Mouse (Mus musculus) brain, embryonic 14.5 days (tissue): ENCODE results near the gene Dip2c. TPM values are rescaled to one million over a fixed set of nuclear protein-coding genes. Genes with fewer than 3 reads are reported as not detected.

Experiments
- DNase-seq: peaks from one replicate; pipeline ENCODE4 v3.0.0-alpha.2; 2011; ENCODE audit warnings: low read depth
- CTCF ChIP-seq: fragments of 200-500 bp; IDR thresholded peaks from 2 replicates; pipeline ENCODE4 v1.5.1; 2012; ENCODE audit warnings: inconsistent platforms, mild to moderate bottlenecking, moderate library complexity, borderline replicate concordance; ENCODE audit not compliant: insufficient read depth, insufficient read length; ENCODE audit errors: extremely low read depth
- POLR2A ChIP-seq: fragments of 200-500 bp; IDR thresholded peaks from 2 replicates; pipeline ENCODE4 v1.6.1; 2012; ENCODE audit warnings: mild to moderate bottlenecking, inconsistent platforms, borderline replicate concordance; ENCODE audit not compliant: poor library complexity, insufficient read depth, insufficient read length, severe bottlenecking; ENCODE audit errors: extremely low read depth
- polyA plus RNA-seq: library from polyadenylated mRNA; depleted of rRNA; stranded (reverse); fragments of >200 nt; gene quantifications from 2 replicates; pipeline ENCODE4 v1.2.3, GENCODE M21; 2012

Dip2c gene
- polyA plus RNA-seq, 1 experiment: 29.5 TPM

GRCm38 (mm10) chr13:9342696-9343095, 66.4 kb downstream of the Dip2c start:
- no peak for DNase-seq
- TF ChIP-seq POLR2A (no peak), CTCF (no peak)

GRCm38 (mm10) chr13:9347448-9347847, 71.1 kb downstream of the Dip2c start:
- TF ChIP-seq POLR2A (no peak), CTCF (no peak)
- no peak for DNase-seq

DNA sequence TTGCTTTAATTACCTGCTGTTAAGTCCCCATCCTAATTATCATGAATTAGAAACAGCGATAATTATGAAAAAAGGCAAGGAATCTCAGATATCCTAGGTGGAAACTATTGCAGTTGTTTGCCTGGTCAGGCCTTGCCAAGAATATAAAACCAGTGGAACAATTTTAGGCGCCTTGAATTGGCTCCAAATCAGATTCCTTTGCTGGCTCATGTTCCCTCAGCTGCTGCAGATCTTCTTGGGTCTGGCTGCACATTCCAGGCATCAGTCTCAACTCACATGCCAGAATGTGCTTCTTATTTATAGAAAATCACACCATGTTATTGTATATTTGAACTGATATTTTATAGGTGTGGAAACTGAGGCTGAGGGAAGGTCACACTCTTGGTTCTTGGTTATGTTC, 74.3 kb downstream of the Dip2c start:
- TF ChIP-seq CTCF: no peak
- TF ChIP-seq POLR2A: no peak
- peak; percentile 39 for DNase-seq

DNA sequence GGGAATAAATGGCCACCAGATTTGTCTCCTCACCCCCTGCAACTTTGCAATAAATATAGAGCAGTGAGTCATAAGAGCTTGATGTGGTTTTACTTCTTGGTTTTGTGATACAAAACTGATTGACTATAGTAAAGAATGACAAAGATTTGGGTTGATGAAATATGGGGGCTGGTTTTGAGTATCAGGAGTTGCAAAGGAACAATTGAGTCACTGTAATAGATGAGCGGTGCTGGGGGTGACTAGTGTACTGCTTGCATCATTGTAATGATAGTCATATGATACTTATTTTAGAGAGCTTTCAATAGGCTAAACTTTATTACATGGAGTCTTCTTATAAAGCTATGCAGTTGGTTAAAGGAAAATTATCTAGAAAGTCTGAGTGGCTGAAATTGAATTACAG, 77.6 kb downstream of the Dip2c start:
- TF ChIP-seq CTCF: no peak
- TF ChIP-seq POLR2A: no peak
- DNase-seq: no peak

- DNase-seq: peak; percentile 85
- TF ChIP-seq POLR2A (no peak), CTCF (no peak)
These were observed 79.0 kb downstream of the Dip2c start for GRCm38 (mm10) chr13:9355331-9355730.

- peak; percentile 47 for DNase-seq
- TF ChIP-seq CTCF: no peak
- TF ChIP-seq POLR2A: no peak
These were observed 85.1 kb downstream of the Dip2c start for GRCm38 (mm10) chr13:9361457-9361856.

- TF ChIP-seq POLR2A (no peak), CTCF (no peak)
- DNase-seq: no peak
These were observed 95.1 kb downstream of the Dip2c start for GRCm38 (mm10) chr13:9371387-9371786.

DNA sequence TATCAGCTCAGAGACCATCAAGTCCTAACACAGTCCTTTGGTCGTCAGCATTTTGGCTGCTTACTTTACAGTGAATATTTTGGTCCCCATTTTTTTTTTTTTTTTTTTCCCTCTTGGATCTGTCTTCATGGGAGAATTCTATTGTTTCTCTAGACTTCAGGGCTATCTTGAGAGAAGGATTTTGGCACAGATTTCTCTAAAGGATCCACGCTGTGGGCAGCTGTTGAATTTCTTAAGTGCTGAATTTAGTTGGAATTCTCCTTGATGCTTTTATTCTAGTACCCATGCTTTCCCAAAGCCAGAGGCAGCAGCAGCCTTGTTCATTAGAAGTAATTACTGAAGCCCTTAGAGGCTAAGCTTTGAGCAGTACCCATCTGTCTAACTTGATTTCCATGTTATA, 100.8 kb downstream of the Dip2c start:
- no peak for DNase-seq
- TF ChIP-seq CTCF: no peak
- TF ChIP-seq POLR2A: no peak

GRCm38 (mm10) chr13:9380740-9381410, 104.5 kb downstream of the Dip2c start:
- no peak for DNase-seq
- no peak for TF ChIP-seq POLR2A
- TF ChIP-seq CTCF: no peak

- DNase-seq: no peak
These were observed 111.7 kb downstream of the Dip2c start for GRCm38 (mm10) chr13:9388017-9388416.

GRCm38 (mm10) chr13:9389334-9389733, 113.0 kb downstream of the Dip2c start:
- TF ChIP-seq CTCF (peak; percentile 8; the same call in 1 of the 2 replicates), POLR2A (no peak)
- DNase-seq: no peak

More at GRCm38 (mm10) chr13:9388017-9388416, 111.7 kb downstream of the Dip2c start:
- no peak for TF ChIP-seq POLR2A
- TF ChIP-seq CTCF: no peak

DNA sequence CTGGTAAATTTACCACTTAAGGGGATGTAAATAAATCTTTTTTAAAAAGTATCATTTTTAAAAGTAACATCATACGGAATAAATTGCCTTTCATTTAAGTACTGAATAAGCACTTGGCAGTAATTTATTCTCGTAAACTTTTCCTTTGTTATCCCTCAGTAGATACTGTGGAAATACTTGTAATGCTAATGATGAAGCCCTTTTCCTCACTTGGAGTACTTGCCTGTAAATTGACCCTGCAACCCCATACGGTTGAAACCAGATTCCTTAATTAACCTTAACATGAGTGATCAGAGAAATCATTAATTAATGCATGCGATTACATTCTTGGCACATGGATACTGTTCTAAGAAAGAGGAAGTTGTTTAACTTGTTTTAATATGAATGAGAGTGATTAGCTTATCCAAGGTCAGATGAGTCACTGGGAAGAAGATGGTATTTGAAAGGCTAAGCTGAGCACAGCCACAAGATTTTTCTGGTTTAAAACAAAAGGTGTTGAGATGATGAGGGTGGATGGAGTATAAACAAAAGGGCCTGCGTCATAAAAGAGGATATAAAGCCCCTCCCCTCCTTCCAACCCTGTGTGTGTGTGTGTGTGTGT, 114.0 kb downstream of the Dip2c start:
- peak; percentile 47 for DNase-seq
- no peak for TF ChIP-seq CTCF
- no peak for TF ChIP-seq POLR2A
